Mouse (Mus musculus) lung, adult 2 months (tissue): ENCODE measurements around the gene Inpp5a.

Experiments
- CTCF ChIP-seq: fragments of 200-500 bp; IDR thresholded peaks from 2 replicates; pipeline ENCODE4 v1.5.1; 2011; ENCODE audit warnings: mild to moderate bottlenecking, low read length, control low read depth; ENCODE audit not compliant: insufficient read depth
- POLR2A ChIP-seq: fragments of 200-500 bp; IDR thresholded peaks from 2 replicates; pipeline ENCODE4 v1.6.1; 2011; ENCODE audit warnings: low read depth, mild to moderate bottlenecking, control low read depth, low read length, borderline replicate concordance; ENCODE audit errors: extremely low read depth

DNA sequence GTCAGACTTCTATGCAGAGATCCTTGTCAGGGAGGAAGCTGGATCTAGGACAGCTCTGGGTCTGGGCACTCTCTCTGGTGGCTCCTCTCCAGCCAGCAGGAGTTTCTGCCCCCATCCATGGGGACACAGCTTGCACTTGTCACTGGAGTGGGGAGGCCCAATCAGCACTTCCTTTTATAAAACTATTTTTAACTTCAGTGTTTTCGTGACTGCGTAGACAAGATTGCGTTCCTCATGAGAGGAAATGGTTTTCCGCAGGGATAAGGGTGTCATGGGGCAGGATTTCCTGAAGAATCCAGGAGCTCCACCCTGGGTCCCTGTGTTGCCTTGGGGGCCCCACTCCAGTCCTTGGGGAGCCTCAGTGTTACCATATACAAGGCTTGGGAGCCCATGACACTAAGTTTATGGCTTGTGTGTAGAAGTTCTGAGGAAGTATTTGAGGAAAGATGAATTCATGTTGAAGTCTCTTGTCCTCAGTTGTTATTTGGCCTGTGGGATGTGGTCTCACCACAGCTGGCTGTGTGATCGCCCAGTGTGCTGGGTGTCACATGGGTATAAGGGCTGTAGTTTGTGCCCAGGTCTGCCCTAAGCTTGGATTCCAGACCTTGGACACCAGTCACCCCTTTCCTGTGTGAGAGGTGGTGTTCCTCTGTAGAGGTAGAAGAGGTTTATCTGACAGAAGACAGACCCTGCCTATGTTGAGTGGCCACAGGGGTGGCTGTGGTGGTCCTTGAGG lies 45.4 kb downstream of the Inpp5a start:
- TF ChIP-seq CTCF (no peak), POLR2A (no peak)
